Comparison of ENCODE assay signal across 8 mouse cellular contexts in the genomic region with DNA sequence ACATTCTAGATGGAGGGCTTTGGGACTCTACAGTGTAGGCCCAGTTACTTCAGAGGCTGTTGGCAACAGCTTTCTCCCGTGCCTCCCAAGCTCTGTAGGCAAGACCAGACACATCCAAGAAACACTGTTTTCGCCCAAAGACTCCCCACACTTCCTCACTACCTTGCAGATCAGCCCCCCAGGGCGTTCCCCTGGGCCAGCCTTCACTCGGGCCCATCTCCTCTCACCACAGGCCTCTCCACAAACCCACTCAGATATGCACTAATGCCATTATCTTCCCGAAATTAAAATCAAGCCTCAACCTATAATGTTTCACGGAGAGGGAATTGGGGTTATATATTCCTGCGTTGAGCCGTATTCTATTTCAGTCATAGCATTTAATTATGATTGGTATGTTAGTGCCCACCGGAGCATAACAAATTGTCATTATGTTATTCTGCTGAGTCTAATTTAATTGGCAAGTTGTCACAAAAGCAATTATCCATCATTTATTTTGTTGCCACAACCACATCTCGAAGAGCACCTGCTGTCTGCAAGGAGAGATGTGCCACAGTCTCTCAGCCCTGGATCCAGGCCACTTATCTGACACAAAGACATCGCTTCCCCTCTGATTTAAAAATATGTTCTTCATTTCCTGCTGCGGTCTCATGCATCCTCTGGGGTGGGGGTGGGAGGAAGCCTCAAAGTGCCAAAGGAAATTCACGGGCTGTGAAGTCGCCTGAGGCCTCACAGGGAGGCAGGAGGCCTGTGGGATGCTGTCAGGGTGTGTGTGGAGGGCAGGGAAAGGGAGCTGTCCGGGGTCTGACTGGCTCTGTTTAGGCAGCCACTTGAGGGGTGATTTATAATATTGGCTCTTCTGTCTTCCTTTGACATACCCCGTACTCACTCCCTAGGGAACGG. TPM values are rescaled to one million over a fixed set of nuclear protein-coding genes. Genes with fewer than 3 reads are reported as not detected.
DNase-seq lines count a peak whose midpoint lies in the region; ATAC-seq and TF ChIP-seq lines count a peak whose summit lies in the region.

No protein-coding gene starts in this region.

- no peak for TF ChIP-seq EP300 in stomach, postnatal 0 days (optimal IDR thresholded peaks at IDR 0.05)

- H3K4me3 ChIP-seq in heart, embryonic 13.5 days: no peak overlapping the region
- no peak overlapping the region for H3K4me3 ChIP-seq in embryonic facial prominence, embryonic 12.5 days
- no peak overlapping the region for H3K4me3 ChIP-seq in stomach, postnatal 0 days (ENCODE audit: low read depth, low read length)

- no peak overlapping the region for H3K9ac ChIP-seq in heart, embryonic 13.5 days
- H3K9ac ChIP-seq in embryonic facial prominence, embryonic 12.5 days: no peak overlapping the region
- no peak overlapping the region for H3K9ac ChIP-seq in stomach, postnatal 0 days (ENCODE audit: low read length)

- no peak for TF ChIP-seq CTCF in stomach, postnatal 0 days (IDR thresholded peaks at IDR 0.05; ENCODE audit: low read depth)

- no peaks in the 10 kb centered on the region for H3K9me3 ChIP-seq in heart, embryonic 13.5 days
- H3K9me3 ChIP-seq in embryonic facial prominence, embryonic 12.5 days: no peaks in the 10 kb centered on the region
- no peaks in the 10 kb centered on the region for H3K9me3 ChIP-seq in stomach, postnatal 0 days (ENCODE audit: control insufficient read depth, low read length)

- intact Hi-C loops in heart, postnatal 36 days (cut with DNase I): no loop called here

- H3K27ac ChIP-seq in heart, embryonic 13.5 days (replicated peaks): peak overlapping the region; percentile 36; the same call in 1 of the 2 replicates
- peak overlapping the region; percentile 67 for H3K27ac ChIP-seq in embryonic facial prominence, embryonic 12.5 days
- peak overlapping the region; percentile 14; the same call in 1 of the 2 replicates for H3K27ac ChIP-seq in stomach, postnatal 0 days (replicated peaks)

- WGBS in heart, embryonic 13.5 days: 58% methylated on average over 17 of the region's 17 CpGs
- WGBS in embryonic facial prominence, embryonic 12.5 days: 34% methylated on average over 17 of the region's 17 CpGs
- 58% methylated on average over 17 of the region's 17 CpGs for whole genome bisulfite sequencing in stomach, postnatal 0 days

- H3K36me3 ChIP-seq in heart, embryonic 13.5 days: no peaks in the 10 kb centered on the region
- no peaks in the 10 kb centered on the region for H3K36me3 ChIP-seq in embryonic facial prominence, embryonic 12.5 days
- H3K36me3 ChIP-seq in stomach, postnatal 0 days (ENCODE audit: control insufficient read depth, insufficient read depth, low read length): no peaks in the 10 kb centered on the region

- peaks cover 34% of the 10 kb centered on the region for H3K4me1 ChIP-seq in heart, embryonic 13.5 days
- peaks cover 35% of the 10 kb centered on the region for H3K4me1 ChIP-seq in embryonic facial prominence, embryonic 12.5 days
- no peaks in the 10 kb centered on the region for H3K4me1 ChIP-seq in stomach, postnatal 0 days (replicated peaks; ENCODE audit: control insufficient read depth, insufficient read depth)

- H3K27me3 ChIP-seq in heart, embryonic 13.5 days (replicated peaks): no peaks in the 10 kb centered on the region
- H3K27me3 ChIP-seq in embryonic facial prominence, embryonic 12.5 days: no peaks in the 10 kb centered on the region
- H3K27me3 ChIP-seq in stomach, postnatal 0 days (ENCODE audit: control insufficient read depth, insufficient read depth, low read length): no peaks in the 10 kb centered on the region

- no peak for DNase-seq in heart, postnatal 36 days
- DNase-seq in kidney, adult 9 months: peak; percentile 45
- no peak for DNase-seq in stomach, postnatal 0 days (ENCODE audit: low spot score)
- DNase-seq in left cerebral cortex, adult 18-20 months (ENCODE audit: low spot score in 2 of 2): no peak

- ATAC-seq in heart, embryonic 13.5 days (ENCODE audit: extremely low read depth, insufficient number of reproducible peaks, low FRiP score, low TSS enrichment): no peak
- no peak for ATAC-seq in embryonic facial prominence, embryonic 12.5 days (ENCODE audit: insufficient number of reproducible peaks, insufficient read depth, low FRiP score, low TSS enrichment)
- ATAC-seq in megakaryocyte-erythroid progenitor cell, adult 5-6 weeks (replicated peaks; ENCODE audit: low FRiP score, low TSS enrichment, poor library complexity, severe bottlenecking): 0 out of 2 replicates have a peak, but pooled peaks have one; percentile 24
- 0 out of 2 replicates have a peak, but pooled peaks have one; percentile 3 for ATAC-seq in stomach, postnatal 0 days (ENCODE audit: low FRiP score, low TSS enrichment)
- no peak for ATAC-seq in erythroblast, adult 5-6 weeks (replicated peaks; ENCODE audit: low FRiP score, poor library complexity, severe bottlenecking)

- H3K4me2 ChIP-seq in heart, embryonic 13.5 days: no peak overlapping the region
- H3K4me2 ChIP-seq in embryonic facial prominence, embryonic 12.5 days (replicated peaks): 0 out of 2 replicates have a peak overlapping the region, but pooled peaks have one; percentile 5
- no peak overlapping the region for H3K4me2 ChIP-seq in stomach, postnatal 0 days (replicated peaks; ENCODE audit: low read depth)

RNA-seq across cellular contexts. Expression of a gene that starts 29.6 kb away (rescaled TPM):
- 76.0 and 82.1 TPM in 2 replicates for polyA plus RNA-seq in heart, embryonic 13.5 days (2015; fragmentation: Nextera tagmentation; extraction: Ambion mirVana)
- total RNA-seq in heart, postnatal 36 days (2021): 100 to 1,000 TPM; 273 to 312 TPM
- 63.2 and 65.3 TPM in 2 replicates for polyA plus RNA-seq in embryonic facial prominence, embryonic 12.5 days (2016; fragmentation: Nextera tagmentation; extraction: Ambion mirVana)
- 78.6 and 78.8 TPM in 2 replicates for total RNA-seq in megakaryocyte-erythroid progenitor cell, adult 5-6 weeks (2014; fragmentation: Nextera tagmentation)
- 58.9 and 154 TPM in 2 replicates for total RNA-seq in megakaryocyte-erythroid progenitor cell, adult 5-6 weeks (2017)
- 54.7 and 55.4 TPM in 2 replicates for polyA plus RNA-seq in stomach, postnatal 0 days (2015; fragmentation: Nextera tagmentation; extraction: Ambion mirVana)
- 10 to 100 TPM; 64.4 to 71.4 TPM for total RNA-seq in left cerebral cortex, adult 18-20 months (2021)
- 16.9 and 19.2 TPM in 2 replicates for total RNA-seq in erythroblast, adult 5-6 weeks (2015; ENCODE audit: low replicate concordance)
- 10.1 and 51.3 TPM in 2 replicates for total RNA-seq in erythroblast, adult 5-6 weeks (2017; ENCODE audit: low replicate concordance)

Comparison
In these comparisons a context has a peak if more than half of its experiments do, and no peak if none do; other contexts are left out.
1. ATAC-seq: peak in megakaryocyte-erythroid progenitor cell, adult 5-6 weeks (single experiment) and stomach, postnatal 0 days (single experiment); none in heart, embryonic 13.5 days (single experiment), embryonic facial prominence, embryonic 12.5 days (single experiment) and erythroblast, adult 5-6 weeks (single experiment).
2. H3K27ac ChIP-seq: peak in every context shown above with its lines; median percentile 67 in embryonic facial prominence, embryonic 12.5 days; 36 in heart, embryonic 13.5 days; 14 in stomach, postnatal 0 days.